Mouse (Mus musculus) kidney, embryonic 14.5 days (tissue): ENCODE measurements around the gene Mttp. TPM values are rescaled to one million over a fixed set of nuclear protein-coding genes. Genes with fewer than 3 reads are reported as not detected.

Experiments used
- polyA plus RNA-seq: library from polyadenylated mRNA; unstranded; fragments of >200 nt; fragmentation: Nextera tagmentation; extraction: Ambion mirVana; gene quantifications from 2 replicates; pipeline ENCODE4 v1.2.1, GENCODE M21; 2014

Gene Mttp
- polyA plus RNA-seq, 1 experiment from 2014 or later: 7.6 TPM

Other genes with a start within 250 kb of the Mttp start
- gene Lamtor3, start 226.5 kb downstream of the Mttp start, polyA plus RNA-seq: 111 TPM in 2 replicates
- 7.2 and 11.4 TPM in 2 replicates for gene Dapp1, start 163.4 kb downstream of the Mttp start, polyA plus RNA-seq
- 0.38 and 0.39 TPM in 2 replicates for gene 1110002E22Rik, start 79.9 kb downstream of the Mttp start, polyA plus RNA-seq
- 0.22 and 0.24 TPM in 2 replicates for gene Gm5105, start 77.6 kb downstream of the Mttp start, polyA plus RNA-seq
- 15.7 and 15.8 TPM in 2 replicates for gene Trmt10a, start 1.5 kb downstream of the Mttp start, polyA plus RNA-seq
- 0.11 and 0.12 TPM in 2 replicates for gene 4930579F01Rik, start 48.9 kb upstream of the Mttp start, polyA plus RNA-seq
- gene Adh7, start 72.8 kb upstream of the Mttp start, polyA plus RNA-seq: 0.46 TPM in 1 of 2 replicates, not detected in the other
- gene Adh1, start 116.0 kb upstream of the Mttp start, polyA plus RNA-seq: 18.6 and 20.4 TPM in 2 replicates
- gene Adh6a, start 168.3 kb upstream of the Mttp start, polyA plus RNA-seq: not detected in 2 replicates
- 0.14 and 0.46 TPM in 2 replicates for gene Adh6b, start 196.8 kb upstream of the Mttp start, polyA plus RNA-seq